27 mouse cellular contexts compared by ENCODE assay signal in genomic region chr5:60978693-60979092, GRCm38 (mm10).
DNase-seq lines count a peak whose midpoint lies in the region; ATAC-seq and TF ChIP-seq lines count a peak whose summit lies in the region.
"Had no signal": no experiment of that assay in that cellular context is flagged by ENCODE, and none has a peak within 500 bp of the region (broad histone marks: within the 10 kb centered on the region; RNA-seq: fewer than 3 reads in every experiment).

No protein-coding gene starts in this region.

- H3K4me1 ChIP-seq in liver, embryonic 12.5 days: no peaks in the 10 kb centered on the region
- H3K4me1 ChIP-seq in thymus, adult 2 months (replicated peaks; ENCODE audit: control insufficient read depth, insufficient read depth, low read length): no peaks in the 10 kb centered on the region
- H3K4me1 ChIP-seq: embryonic facial prominence, embryonic 13.5 days; embryonic facial prominence, embryonic 15.5 days; forebrain, embryonic 10.5 days; forebrain, embryonic 12.5 days had no signal

- ATAC-seq in liver, embryonic 12.5 days: no peak
- ATAC-seq: CD4-positive, CD25-positive, alpha-beta regulatory T cell, adult 4 months; forebrain, embryonic 14.5 days; forebrain, postnatal 0 days had no signal

- H3K9ac ChIP-seq in liver, embryonic 12.5 days: no peak overlapping the region
- H3K9ac ChIP-seq: embryonic facial prominence, embryonic 13.5 days; embryonic facial prominence, embryonic 15.5 days; forebrain, embryonic 12.5 days; forebrain, postnatal 0 days had no signal

- no peak overlapping the region for H3K27ac ChIP-seq in liver, embryonic 12.5 days
- H3K27ac ChIP-seq in thymus, adult 2 months (ENCODE audit: control insufficient read depth, insufficient read depth, low read length): no peak overlapping the region
- H3K27ac ChIP-seq: embryonic facial prominence, embryonic 13.5 days; embryonic facial prominence, embryonic 15.5 days; forebrain, embryonic 10.5 days; forebrain, embryonic 12.5 days had no signal

- TF ChIP-seq POLR2A in thymus, adult 2 months (IDR thresholded peaks at IDR 0.05; ENCODE audit: control insufficient read depth, extremely low read depth, insufficient read depth, low read length, poor library complexity): no peak

- H3K36me3 ChIP-seq in liver, embryonic 12.5 days: no peaks in the 10 kb centered on the region
- H3K36me3 ChIP-seq in thymus, adult 2 months (ENCODE audit: control insufficient read depth, insufficient read depth, low read length): no peaks in the 10 kb centered on the region
- H3K36me3 ChIP-seq: embryonic facial prominence, embryonic 13.5 days; embryonic facial prominence, embryonic 15.5 days; forebrain, embryonic 10.5 days; forebrain, embryonic 12.5 days had no signal

- H3K4me3 ChIP-seq in liver, embryonic 12.5 days: no peak overlapping the region
- H3K4me3 ChIP-seq in thymus, adult 2 months (ENCODE audit: control insufficient read depth, insufficient read depth, low read length): no peak overlapping the region
- H3K4me3 ChIP-seq: embryonic facial prominence, embryonic 13.5 days; embryonic facial prominence, embryonic 15.5 days; erythroblast, embryonic 14.5 days; forebrain, embryonic 10.5 days; forebrain, embryonic 12.5 days had no signal

- no peak for TF ChIP-seq CTCF in thymus, adult 2 months (IDR thresholded peaks at IDR 0.05; ENCODE audit: borderline replicate concordance, control insufficient read depth, extremely low read depth, insufficient read depth, low read length, poor library complexity)

- WGBS in liver, embryonic 12.5 days (ENCODE audit: insufficient replicate concordance): 57% methylated on average over 9 of the region's 9 CpGs
- 86% methylated on average over 9 of the region's 9 CpGs for WGBS in thymus, adult 2 months

- H3K9me3 ChIP-seq in liver, embryonic 12.5 days (replicated peaks): 0 out of 2 replicates have a peak, but pooled peaks cover 4% of the 10 kb centered on the region
- H3K9me3 ChIP-seq: embryonic facial prominence, embryonic 13.5 days; embryonic facial prominence, embryonic 15.5 days; forebrain, embryonic 10.5 days; forebrain, embryonic 12.5 days had no signal

- H3K4me2 ChIP-seq in liver, embryonic 12.5 days: no peak overlapping the region
- H3K4me2 ChIP-seq: embryonic facial prominence, embryonic 13.5 days; embryonic facial prominence, embryonic 15.5 days; forebrain, embryonic 12.5 days had no signal

- H3K27me3 ChIP-seq in liver, embryonic 12.5 days (replicated peaks): no peaks in the 10 kb centered on the region
- H3K27me3 ChIP-seq in thymus, adult 2 months (ENCODE audit: control insufficient read depth, insufficient read depth, low read length): no peaks in the 10 kb centered on the region
- H3K27me3 ChIP-seq: CH12.LX; embryonic facial prominence, embryonic 13.5 days; embryonic facial prominence, embryonic 15.5 days; forebrain, embryonic 12.5 days had no signal

- DNase-seq in 416B (ENCODE audit: low read depth): peak; percentile 42
- peak; percentile 19 for DNase-seq in ES-CJ7 (ENCODE audit: low read depth, low spot score)
- peak; percentile 9 for DNase-seq in MEL-GATA-1-ER (ENCODE audit: extremely low read depth, low read depth)
- DNase-seq in ZHBTc4 (ENCODE audit: low read depth, low spot score): peak; percentile 49
- no peak for DNase-seq in thymus, adult 2 months
- DNase-seq in kidney, adult 8-10 months: no peak
- DNase-seq: adrenal gland, adult 2 months; adrenal gland, postnatal 10 days; adrenal gland, postnatal 25 days; B cell, adult 2 months; cerebellum, adult 11 months; cerebellum, adult 18-20 months; cerebellum, adult 8-10 months; cerebellum, adult 9-11 months; cerebellum, postnatal 14 days; cerebellum, postnatal 36 days; embryo, embryonic 11 days; forebrain, postnatal 0 days had no signal

Comparison
In these comparisons a context has a peak if more than half of its experiments do, and no peak if none do; other contexts are left out.
1. DNase-seq: peak in 416B (single experiment), ES-CJ7 (single experiment), MEL-GATA-1-ER (single experiment) and ZHBTc4 (single experiment); none in thymus, adult 2 months (single experiment) and kidney, adult 8-10 months (0 of 2).